Mouse (Mus musculus) neural tube, embryonic 10.5 days (tissue): ENCODE results near the gene Rpap1.
"Not testable (repeated sequence)": the region's sequence is repeated elsewhere in the genome, so short reads cannot be mapped to it uniquely, and the experiment has no call there.

ENCODE experiments used
- DNase-seq: peaks from one replicate; pipeline ENCODE4 v3.0.0-alpha.2; 2017; ENCODE audit warnings: low spot score; ENCODE audit errors: extremely low spot score

The Rpap1 gene

DNA sequence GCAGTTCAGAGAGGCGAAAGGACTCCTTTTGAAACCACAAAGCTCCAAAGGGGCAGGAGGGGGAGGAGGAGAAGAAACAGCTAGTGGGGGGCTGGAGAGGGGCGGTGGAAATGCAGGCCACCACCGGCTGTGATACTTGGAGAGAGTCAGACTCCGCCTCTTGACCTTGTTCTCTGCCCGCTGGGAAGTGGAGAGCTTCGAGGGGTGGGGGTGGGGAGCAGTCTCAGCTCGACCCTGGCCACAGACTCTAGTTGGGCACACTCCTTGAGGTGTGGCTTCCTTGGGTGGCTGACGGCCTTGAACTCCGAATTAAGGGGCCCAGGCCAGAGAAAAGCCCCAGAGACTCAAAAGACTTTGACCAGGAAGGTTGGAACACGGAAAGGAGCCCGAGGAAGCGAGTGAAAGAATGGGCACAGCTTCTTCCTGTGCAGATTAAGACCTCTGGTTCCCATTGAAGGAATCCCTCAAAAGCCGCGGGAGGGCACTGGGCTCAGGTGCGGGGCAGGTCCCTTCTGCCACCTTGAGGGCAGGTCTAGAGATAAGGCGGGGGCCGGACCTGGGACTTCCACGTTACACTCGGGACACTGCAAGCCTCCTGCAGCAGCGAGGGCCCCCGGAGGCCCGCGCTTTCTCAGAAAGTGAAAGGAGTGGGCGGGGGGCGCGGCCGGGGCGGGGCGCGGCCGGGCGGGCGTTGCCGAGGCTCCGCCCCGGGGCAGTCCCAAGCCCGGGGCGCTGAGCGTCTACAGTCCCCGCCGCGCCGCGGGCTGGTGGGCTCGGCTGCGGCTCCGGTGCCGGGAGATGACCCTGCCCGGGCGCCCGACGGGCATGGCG lies 45.5 kb downstream of the Rpap1 start, which contains the start of gene Itpka:
Gene Itpka (plus strand): TSS at position 757 of the 831 bp plus-strand sequence.
- peak; percentile 83 for DNase-seq

- no peak for DNase-seq
Measured at GRCm38 (mm10) chr2:119740567-119740966, 46.8 kb downstream of the Rpap1 start.

DNA sequence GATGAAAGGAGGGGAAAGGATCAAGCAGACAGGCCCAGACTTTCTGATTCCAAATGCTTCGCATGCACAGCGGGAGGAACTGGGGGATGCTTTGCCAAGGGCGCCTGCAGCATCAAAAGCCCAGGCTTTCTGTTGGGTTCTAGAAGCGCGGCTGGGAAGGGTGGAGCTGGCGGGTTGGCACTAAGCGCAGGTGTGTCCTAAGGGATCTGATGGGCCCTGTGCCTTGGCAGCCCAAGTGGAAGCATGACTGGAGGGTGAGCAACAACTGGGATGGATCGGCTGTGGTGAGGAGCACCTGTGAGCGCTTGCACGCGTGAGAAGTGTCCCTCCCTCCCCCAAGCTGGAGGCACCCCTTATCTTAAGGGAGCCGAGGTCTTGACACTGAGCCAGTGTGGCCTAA lies 50.2 kb downstream of the Rpap1 start:
- DNase-seq: no peak

DNA sequence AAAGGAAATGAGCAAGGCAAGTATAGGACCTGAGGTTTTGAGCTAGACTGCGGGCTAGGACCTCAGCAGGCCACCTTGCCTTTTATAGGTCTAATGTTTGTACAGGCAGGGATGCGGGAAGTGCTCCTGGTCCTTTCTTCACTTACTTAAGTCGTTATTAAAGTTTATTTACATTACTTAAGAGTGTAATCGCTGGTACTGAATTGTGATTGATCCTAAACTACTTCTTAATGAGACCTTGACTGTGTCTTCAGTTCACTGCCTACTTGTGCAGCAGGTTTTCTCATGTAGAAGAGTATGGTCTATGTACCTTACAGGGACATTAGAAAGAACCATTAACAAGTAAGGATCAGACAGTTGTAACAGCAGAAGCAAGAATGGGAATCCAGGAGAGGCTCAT lies 56.6 kb downstream of the Rpap1 start:
- no peak for DNase-seq

GRCm38 (mm10) chr2:119727762-119728416 lies 59.4 kb downstream of the Rpap1 start:
- no peak for DNase-seq

DNA sequence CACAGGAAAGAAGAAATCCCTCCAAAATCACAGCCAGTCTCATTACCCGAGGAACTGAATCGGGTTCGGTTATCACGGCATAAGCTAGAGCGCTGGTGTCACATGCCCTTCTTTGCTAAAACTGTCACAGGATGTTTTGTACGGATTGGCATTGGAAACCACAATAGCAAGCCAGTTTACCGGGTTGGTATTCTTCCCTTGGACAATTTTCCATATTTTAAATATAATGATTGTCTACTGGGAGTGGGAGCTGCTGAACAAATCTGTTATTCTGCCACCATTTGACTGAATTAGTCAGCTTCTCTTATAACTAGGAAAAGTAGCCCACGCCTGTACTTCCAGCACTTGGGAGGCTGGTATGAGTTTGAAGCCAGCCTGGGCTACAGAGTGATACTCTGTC lies 66.3 kb downstream of the Rpap1 start:
- no peak for DNase-seq

GRCm38 (mm10) chr2:119715868-119716267 lies 71.5 kb downstream of the Rpap1 start:
- DNase-seq: not testable (repeated sequence)
